ENCODE assay signal across 31 mouse cellular contexts in genomic region chr9:67741256-67741655, GRCm38 (mm10). TPM values are rescaled to one million over a fixed set of nuclear protein-coding genes. Genes with fewer than 3 reads are reported as not detected.
DNase-seq lines count a peak whose midpoint lies in the region; ATAC-seq and TF ChIP-seq lines count a peak whose summit lies in the region.
"Had no signal": no experiment of that assay in that cellular context is flagged by ENCODE, and none has a peak within 500 bp of the region (broad histone marks: within the 10 kb centered on the region; RNA-seq: fewer than 3 reads in every experiment).

No protein-coding gene starts in this region.

- H3K27me3 ChIP-seq in forebrain, postnatal 0 days (ENCODE audit: insufficient read depth, low read length): no peaks in the 10 kb centered on the region
- no peaks in the 10 kb centered on the region for H3K27me3 ChIP-seq in forebrain, embryonic 13.5 days
- H3K27me3 ChIP-seq in heart, embryonic 11.5 days (ENCODE audit: control insufficient read depth, insufficient read depth, low read length): 0 out of 2 replicates have a peak, but pooled peaks cover 2% of the 10 kb centered on the region
- H3K27me3 ChIP-seq: CH12.LX; embryonic facial prominence, embryonic 13.5 days; embryonic facial prominence, embryonic 15.5 days; forebrain, embryonic 12.5 days; forebrain, embryonic 15.5 days had no signal

- no peaks in the 10 kb centered on the region for H3K9me3 ChIP-seq in forebrain, postnatal 0 days (ENCODE audit: low read length)
- H3K9me3 ChIP-seq in forebrain, embryonic 13.5 days (replicated peaks): no peaks in the 10 kb centered on the region
- no peaks in the 10 kb centered on the region for H3K9me3 ChIP-seq in heart, embryonic 11.5 days (replicated peaks; ENCODE audit: control insufficient read depth, low read length)
- H3K9me3 ChIP-seq: embryonic facial prominence, embryonic 13.5 days; embryonic facial prominence, embryonic 15.5 days; forebrain, embryonic 10.5 days; forebrain, embryonic 12.5 days; forebrain, embryonic 15.5 days; G1E had no signal

- ATAC-seq in forebrain, postnatal 0 days: no peak
- no peak for ATAC-seq in forebrain, embryonic 13.5 days
- no peak for ATAC-seq in heart, embryonic 11.5 days (replicated peaks; ENCODE audit: insufficient number of reproducible peaks, low FRiP score, low TSS enrichment)
- ATAC-seq: activated CD4-positive, CD25-positive, alpha-beta regulatory T cell, adult 4 months; CD4-positive, CD25-positive, alpha-beta regulatory T cell, adult 4 months; forebrain, embryonic 15.5 days; Patski had no signal

- TF ChIP-seq CTCF in forebrain, postnatal 0 days (IDR thresholded peaks at IDR 0.05; ENCODE audit: low read depth): no peak

- no peaks in the 10 kb centered on the region for H3K4me1 ChIP-seq in forebrain, postnatal 0 days (ENCODE audit: insufficient read depth)
- H3K4me1 ChIP-seq in forebrain, embryonic 13.5 days: no peaks in the 10 kb centered on the region
- no peaks in the 10 kb centered on the region for H3K4me1 ChIP-seq in heart, embryonic 11.5 days (ENCODE audit: control insufficient read depth, insufficient read depth, low read length)
- H3K4me1 ChIP-seq: embryonic facial prominence, embryonic 15.5 days; forebrain, embryonic 10.5 days; forebrain, embryonic 12.5 days; forebrain, embryonic 15.5 days had no signal

- no peaks in the 10 kb centered on the region for H3K36me3 ChIP-seq in forebrain, postnatal 0 days (ENCODE audit: insufficient read depth)
- no peaks in the 10 kb centered on the region for H3K36me3 ChIP-seq in forebrain, embryonic 13.5 days (ENCODE audit: poor library complexity, severe bottlenecking)
- no peaks in the 10 kb centered on the region for H3K36me3 ChIP-seq in heart, embryonic 11.5 days (ENCODE audit: control insufficient read depth, insufficient read depth, low read length)
- H3K36me3 ChIP-seq: embryonic facial prominence, embryonic 13.5 days; embryonic facial prominence, embryonic 15.5 days; forebrain, embryonic 10.5 days; forebrain, embryonic 12.5 days; forebrain, embryonic 15.5 days; G1E had no signal

- H3K4me3 ChIP-seq in forebrain, postnatal 0 days (ENCODE audit: low read depth, low read length): no peak overlapping the region
- no peak overlapping the region for H3K4me3 ChIP-seq in forebrain, embryonic 13.5 days
- no peak overlapping the region for H3K4me3 ChIP-seq in heart, embryonic 11.5 days (ENCODE audit: low read depth, low read length)
- H3K4me3 ChIP-seq: embryonic facial prominence, embryonic 13.5 days; embryonic facial prominence, embryonic 15.5 days; erythroblast, embryonic 14.5 days; forebrain, embryonic 10.5 days; forebrain, embryonic 12.5 days; forebrain, embryonic 15.5 days had no signal

- WGBS in forebrain, postnatal 0 days: 87% methylated on average over 2 of the region's 2 CpGs
- WGBS in forebrain, embryonic 13.5 days: 93% methylated on average over 2 of the region's 2 CpGs
- 85% methylated on average over 2 of the region's 2 CpGs for WGBS in heart, embryonic 11.5 days (ENCODE audit: insufficient replicate concordance)

- H3K4me2 ChIP-seq in forebrain, postnatal 0 days (ENCODE audit: low read depth): no peak overlapping the region
- H3K4me2 ChIP-seq in forebrain, embryonic 13.5 days: no peak overlapping the region
- no peak overlapping the region for H3K4me2 ChIP-seq in heart, embryonic 11.5 days
- H3K4me2 ChIP-seq: embryonic facial prominence, embryonic 13.5 days; embryonic facial prominence, embryonic 15.5 days; forebrain, embryonic 12.5 days; forebrain, embryonic 15.5 days had no signal

- no peak overlapping the region for H3K27ac ChIP-seq in forebrain, postnatal 0 days (ENCODE audit: low read depth, low read length)
- H3K27ac ChIP-seq in forebrain, embryonic 13.5 days: no peak overlapping the region
- H3K27ac ChIP-seq in heart, embryonic 11.5 days (ENCODE audit: low read depth, low read length): no peak overlapping the region
- H3K27ac ChIP-seq: embryonic facial prominence, embryonic 13.5 days; embryonic facial prominence, embryonic 15.5 days; forebrain, embryonic 10.5 days; forebrain, embryonic 12.5 days; forebrain, embryonic 15.5 days had no signal

- DNase-seq in forebrain, postnatal 0 days: peak; percentile 10
- peak; percentile 56 for DNase-seq in heart, adult 11 months
- DNase-seq in brain, adult 2 months (ENCODE audit: low read depth, low spot score): peak; percentile 63
- peak; percentile 27 for DNase-seq in telencephalon, adult 2 months (ENCODE audit: low read depth, low spot score)
- no peak for DNase-seq in right cerebral cortex, adult 2 months (ENCODE audit: low spot score in 2 of 2)
- DNase-seq: adrenal gland, adult 8-10 months; adrenal gland, postnatal 14 days; adrenal gland, postnatal 36 days; B cell, adult 2 months; cerebellum, adult 11 months; cerebellum, adult 18-20 months; cerebellum, adult 8-10 months; cerebellum, adult 9-11 months; cerebellum, postnatal 14 days; cerebellum, postnatal 36 days; embryo, embryonic 11 days had no signal

- H3K9ac ChIP-seq in forebrain, postnatal 0 days: no peak overlapping the region
- H3K9ac ChIP-seq in forebrain, embryonic 13.5 days: no peak overlapping the region
- no peak overlapping the region for H3K9ac ChIP-seq in heart, embryonic 11.5 days (ENCODE audit: low read depth, low read length)
- H3K9ac ChIP-seq: embryonic facial prominence, embryonic 13.5 days; embryonic facial prominence, embryonic 15.5 days; forebrain, embryonic 12.5 days; forebrain, embryonic 15.5 days had no signal

RNA-seq across cellular contexts. Expression of gene C2cd4b, which starts 18.0 kb away (rescaled TPM):
- total RNA-seq in forebrain, postnatal 0 days (2014; rRNA removed): 0.92 and 1.00 TPM in 2 replicates
- polyA plus RNA-seq in forebrain, postnatal 0 days (2015; fragmentation: Nextera tagmentation; extraction: Ambion mirVana): 2.4 and 3.0 TPM in 2 replicates
- polyA plus RNA-seq in forebrain, embryonic 13.5 days (2015; fragmentation: Nextera tagmentation; extraction: Ambion mirVana): 0.15 TPM in 1 of 2 replicates, not detected in the other
- polyA plus RNA-seq in heart, embryonic 11.5 days (2014; fragmentation: Nextera tagmentation; extraction: Ambion mirVana): 2.0 and 2.6 TPM in 2 replicates
- total RNA-seq: CH12.LX; common myeloid progenitor, adult 5-6 weeks; G1E had no signal
- polyA plus RNA-seq: activated CD4-positive, CD25-positive, alpha-beta regulatory T cell, adult 4 months; CD4-positive, CD25-positive, alpha-beta regulatory T cell, adult 4 months; embryonic facial prominence, embryonic 11.5 days; erythroblast, embryonic 14.5 days; forebrain, embryonic 10.5 days; G1E had no signal

Comparison
In these comparisons a context has a peak if more than half of its experiments do, and no peak if none do; other contexts are left out.
1. DNase-seq: peak in forebrain, postnatal 0 days (single experiment), heart, adult 11 months (single experiment), brain, adult 2 months (single experiment) and telencephalon, adult 2 months (single experiment); none in right cerebral cortex, adult 2 months (0 of 2).